Mouse (Mus musculus): ENCODE data around the gene Padi1.
A peak's percentile ranks its signal among the peaks of the same experiment; 100 is the strongest.

Padi1 gene

GRCm38 (mm10) chr4:140815996-140816917, 29.3 kb downstream of the Padi1 start:
- no peak for DNase-seq (ENCODE audit: low read depth, low spot score)

GRCm38 (mm10) chr4:140815496-140815895, 30.1 kb downstream of the Padi1 start:
- no peak for DNase-seq (ENCODE audit: low read depth, low spot score)

- DNase-seq (ENCODE audit: low read depth, low spot score): peak; percentile 57
Observed at GRCm38 (mm10) chr4:140814241-140815225, 31.0 kb downstream of the Padi1 start.

- peak; percentile 69 for DNase-seq (ENCODE audit: low read depth, low spot score)
Observed at GRCm38 (mm10) chr4:140813358-140814185, 32.0 kb downstream of the Padi1 start.

- DNase-seq (ENCODE audit: low read depth, low spot score): no peak
Observed at GRCm38 (mm10) chr4:140812609-140813008, 33.0 kb downstream of the Padi1 start.

GRCm38 (mm10) chr4:140812191-140812590, 33.4 kb downstream of the Padi1 start:
- DNase-seq (ENCODE audit: low read depth, low spot score): no peak

GRCm38 (mm10) chr4:140810458-140811260, 34.9 kb downstream of the Padi1 start, which contains the start of gene Padi3:
Gene Padi3, minus strand, starts transcription at chr4:140810648.
- peak; percentile 33 for DNase-seq (ENCODE audit: low read depth, low spot score)

GRCm38 (mm10) chr4:140809118-140809517, 36.5 kb downstream of the Padi1 start:
- DNase-seq (ENCODE audit: low read depth, low spot score): no peak

- DNase-seq (ENCODE audit: low read depth, low spot score): no peak
Observed at GRCm38 (mm10) chr4:140804601-140805000, 41.0 kb downstream of the Padi1 start.

GRCm38 (mm10) chr4:140801364-140801763, 44.2 kb downstream of the Padi1 start:
- DNase-seq (ENCODE audit: low read depth, low spot score): no peak

- no peak for DNase-seq (ENCODE audit: low read depth, low spot score)
Observed at GRCm38 (mm10) chr4:140796786-140797185, 48.8 kb downstream of the Padi1 start.

GRCm38 (mm10) chr4:140794678-140795077, 50.9 kb downstream of the Padi1 start:
- no peak for DNase-seq (ENCODE audit: low read depth, low spot score)

GRCm38 (mm10) chr4:140793795-140794194, 51.8 kb downstream of the Padi1 start:
- no peak for DNase-seq (ENCODE audit: low read depth, low spot score)

- DNase-seq (ENCODE audit: low read depth, low spot score): no peak
Observed at GRCm38 (mm10) chr4:140792584-140792983, 53.0 kb downstream of the Padi1 start.

GRCm38 (mm10) chr4:140791071-140791470, 54.5 kb downstream of the Padi1 start:
- DNase-seq (ENCODE audit: low read depth, low spot score): no peak

- no peak for DNase-seq (ENCODE audit: low read depth, low spot score)
Observed at GRCm38 (mm10) chr4:140789983-140790382, 55.6 kb downstream of the Padi1 start.

- DNase-seq (ENCODE audit: low read depth, low spot score): peak; percentile 74
Observed at GRCm38 (mm10) chr4:140788983-140789382, 56.6 kb downstream of the Padi1 start.

GRCm38 (mm10) chr4:140788264-140788663, 57.3 kb downstream of the Padi1 start:
- no peak for DNase-seq (ENCODE audit: low read depth, low spot score)

- no peak for DNase-seq (ENCODE audit: low read depth, low spot score)
Observed at GRCm38 (mm10) chr4:140787414-140787813, 58.2 kb downstream of the Padi1 start.

GRCm38 (mm10) chr4:140785217-140785616, 60.4 kb downstream of the Padi1 start:
- no peak for DNase-seq (ENCODE audit: low read depth, low spot score)
